Mouse (Mus musculus) left cerebral cortex, adult 8-10 months (tissue): ENCODE measurements at regions not wholly inside any gene's neighbourhood (a gene's known extent, or its start where the extent isn't known, plus 50 kb on each side); places are given as distances from the start of the nearest gene placed in this dataset.
"Not testable (repeated sequence)": the region's sequence is repeated elsewhere in the genome, so short reads cannot be mapped to it uniquely, and the experiment has no call there.

ENCODE experiments used
- DNase-seq, 2 experiments: peaks; one replicate each; pipeline ENCODE4 v3.0.0; 2022; ENCODE audit warnings: low spot score in 2 of 2

DNA sequence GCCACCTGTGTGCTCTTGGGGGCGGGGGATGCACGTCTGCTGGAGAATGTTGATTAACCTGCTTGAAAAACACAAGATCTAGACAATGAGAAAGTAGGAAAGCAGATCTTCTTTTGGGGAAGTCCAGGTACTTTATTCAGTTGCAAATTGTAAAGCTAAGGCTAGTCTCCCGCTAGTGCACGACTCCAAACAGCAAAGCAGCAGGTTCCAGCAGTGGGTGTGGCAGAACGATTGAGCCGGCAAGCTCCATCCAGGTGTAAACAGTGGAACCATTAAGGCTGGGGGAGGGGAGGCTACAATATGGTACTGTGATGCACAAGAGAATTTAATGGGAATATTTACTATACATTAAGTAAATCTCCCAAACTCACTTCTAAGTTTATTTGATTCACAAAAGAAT is 448.6 kb upstream of the Cobl start:
- not testable (repeated sequence) for DNase-seq

DNA sequence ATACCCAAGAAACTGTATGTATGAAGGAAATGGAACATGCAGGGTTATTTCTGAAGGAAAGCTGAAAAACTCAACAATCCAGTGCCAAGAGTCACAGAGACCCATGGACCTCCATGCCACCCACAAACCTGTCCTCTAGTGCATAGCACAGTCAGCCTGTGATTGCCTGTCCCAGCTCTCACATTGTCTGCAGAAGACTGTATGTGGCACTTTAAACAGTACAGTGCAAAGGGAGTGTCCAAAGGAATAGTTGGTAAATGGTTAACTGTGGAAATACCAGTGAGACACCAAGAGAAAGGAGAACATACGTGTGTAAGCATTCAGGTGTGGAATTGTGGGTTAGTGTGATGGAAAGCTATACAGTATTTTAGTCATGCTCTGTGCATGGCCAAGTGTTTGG is 409.0 kb upstream of the Cobl start:
- no peak for DNase-seq

GRCm38 (mm10) chr11:12872802-12873201 is 408.0 kb upstream of the Cobl start:
- no peak for DNase-seq

GRCm38 (mm10) chr11:12872399-12872798 is 407.6 kb upstream of the Cobl start:
- DNase-seq = no peak

- no peak for DNase-seq
Measured at GRCm38 (mm10) chr11:12867541-12867940, 402.8 kb upstream of the Cobl start.

- no peak for DNase-seq
Measured at GRCm38 (mm10) chr11:12865034-12865620, 400.4 kb upstream of the Cobl start.

GRCm38 (mm10) chr11:12859344-12859930 is 394.7 kb upstream of the Cobl start:
- no peak for DNase-seq

DNA sequence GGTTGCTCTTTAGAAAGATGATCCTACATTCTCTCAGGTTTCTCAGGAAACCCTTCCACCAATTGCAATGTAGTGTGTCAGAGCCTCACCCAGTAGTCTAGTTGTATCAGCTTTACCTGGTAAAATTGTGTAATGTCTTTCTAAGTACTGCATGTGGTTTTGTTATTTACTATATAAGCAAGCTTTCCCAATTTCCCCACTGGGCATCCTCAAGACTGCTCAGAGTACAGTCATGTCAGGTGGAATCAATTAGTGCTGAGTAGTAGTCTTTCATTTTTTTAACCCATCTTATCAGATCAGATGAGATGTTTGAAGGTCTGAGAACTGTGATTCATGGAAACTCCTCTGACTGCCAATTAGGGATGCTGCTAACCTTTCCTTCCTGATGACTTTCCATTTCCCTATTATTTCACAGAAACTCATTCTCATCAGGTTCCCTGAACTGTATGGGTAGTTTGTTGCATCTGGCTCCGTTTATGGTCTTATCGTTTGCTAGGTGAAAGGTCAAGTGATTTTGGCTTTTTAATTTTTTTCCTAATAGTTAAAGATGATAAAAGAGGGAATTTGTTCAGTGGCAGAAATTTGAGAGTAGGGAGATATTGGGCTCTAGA is 393.6 kb upstream of the Cobl start:
- no peak for DNase-seq

GRCm38 (mm10) chr11:12857358-12858199 is 392.8 kb upstream of the Cobl start:
- no peak for DNase-seq

DNA sequence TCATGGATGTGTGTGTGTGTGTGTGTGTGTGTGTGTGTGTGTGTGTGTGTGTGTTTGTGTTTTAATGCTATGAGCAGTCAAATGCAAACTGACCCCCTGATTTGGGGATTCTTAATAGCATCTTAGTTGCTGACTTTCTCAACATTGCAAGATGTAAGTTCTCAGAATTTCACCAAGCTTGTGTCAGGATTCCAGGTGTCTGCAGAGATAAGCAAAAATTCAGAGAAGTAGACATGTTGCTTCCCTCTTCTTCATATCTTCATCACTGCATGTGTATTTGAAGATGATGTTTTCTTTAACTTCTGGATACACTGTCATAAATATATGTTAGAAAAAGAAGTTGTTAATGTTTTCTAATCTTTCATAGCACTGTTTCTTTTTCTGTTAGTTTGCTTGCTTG is 383.0 kb upstream of the Cobl start:
- DNase-seq = no peak

DNA sequence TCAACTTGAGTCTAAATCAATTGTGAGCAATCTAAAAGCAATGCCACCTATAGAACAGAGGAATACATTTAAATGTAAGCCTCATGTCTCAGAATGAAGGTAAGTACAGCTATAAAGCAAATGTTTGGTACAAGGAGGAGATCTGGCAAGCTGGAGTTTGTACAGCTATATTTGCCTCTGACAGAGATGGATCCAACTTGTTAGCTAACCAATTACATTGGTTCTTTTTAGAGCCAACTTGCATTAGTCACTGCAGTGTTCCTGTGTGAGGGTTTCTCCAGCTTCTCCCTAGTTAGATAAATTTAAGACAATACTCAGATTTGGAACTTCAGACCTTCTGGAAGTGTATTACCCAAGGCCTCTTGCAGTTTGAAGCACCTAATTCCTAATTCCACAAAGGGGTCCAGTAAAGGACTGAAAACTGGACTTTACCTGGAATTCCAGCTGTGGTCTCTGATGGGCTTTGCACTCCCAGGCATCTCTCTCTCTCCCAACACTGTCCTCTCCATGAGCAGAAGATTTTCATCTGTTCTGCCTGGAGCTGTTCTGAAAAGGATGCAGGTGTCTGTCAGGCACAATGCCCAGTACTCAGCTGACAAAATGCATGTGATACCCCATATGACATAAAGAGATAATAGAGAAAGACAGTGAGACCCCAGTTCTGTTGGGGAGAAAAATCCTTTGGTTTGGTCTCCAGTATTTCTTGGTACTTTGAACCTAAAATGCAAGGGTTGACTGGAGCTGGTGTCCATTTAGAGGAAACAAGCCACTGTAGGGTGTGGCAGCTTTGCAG is 379.1 kb upstream of the Cobl start:
- peak in 1 of 2 experiments; percentile 15 for DNase-seq

DNA sequence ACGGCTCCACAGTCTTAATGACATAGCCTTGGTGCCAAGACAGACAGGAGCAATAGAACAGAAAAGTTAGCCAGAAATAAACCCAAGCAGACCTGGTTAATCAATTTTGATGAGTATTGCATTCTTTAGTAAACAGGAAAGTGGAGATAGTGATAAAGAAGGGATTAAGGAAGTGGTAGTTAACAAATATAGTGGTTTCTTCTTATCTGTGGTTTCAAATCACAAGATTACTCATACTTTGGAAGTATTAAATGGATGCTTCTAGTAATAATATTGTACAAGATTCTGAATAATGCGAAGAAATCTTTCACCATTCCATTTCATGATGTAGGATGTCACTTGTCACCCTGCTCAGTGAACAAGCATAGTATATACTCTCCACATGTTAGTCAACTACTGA is 376.6 kb upstream of the Cobl start:
- DNase-seq = no peak

DNA sequence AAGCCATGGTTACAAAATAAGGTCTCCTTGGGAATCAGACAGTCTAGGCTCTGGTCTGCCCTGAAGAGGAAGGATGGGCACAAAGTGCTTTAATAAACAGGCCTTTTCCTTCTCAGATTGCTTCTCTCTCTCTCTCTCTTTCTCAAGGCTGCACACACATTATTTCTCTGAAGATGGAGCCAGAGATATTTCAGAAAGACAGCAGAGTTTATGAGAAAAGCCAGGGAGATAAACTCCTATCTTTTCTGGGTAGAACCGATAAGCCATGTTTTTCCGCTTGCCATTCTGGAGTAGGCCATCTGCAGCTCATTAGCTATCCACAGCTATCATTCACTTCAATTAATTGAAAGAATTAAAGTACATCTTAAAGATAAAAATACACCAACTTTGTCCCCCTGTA is 373.2 kb upstream of the Cobl start:
- no peak for DNase-seq

- DNase-seq = no peak
Measured at GRCm38 (mm10) chr11:12837387-12837786, 372.6 kb upstream of the Cobl start.

GRCm38 (mm10) chr11:12836387-12836786 is 371.6 kb upstream of the Cobl start:
- no peak for DNase-seq

- DNase-seq = no peak
Measured at GRCm38 (mm10) chr11:12812021-12812420, 347.3 kb upstream of the Cobl start.

- peak; percentile 66 to 86 for DNase-seq
Measured at GRCm38 (mm10) chr11:12810949-12811881, 346.5 kb upstream of the Cobl start.
